ENCODE assay signal across 10 mouse cellular contexts in the genomic region with DNA sequence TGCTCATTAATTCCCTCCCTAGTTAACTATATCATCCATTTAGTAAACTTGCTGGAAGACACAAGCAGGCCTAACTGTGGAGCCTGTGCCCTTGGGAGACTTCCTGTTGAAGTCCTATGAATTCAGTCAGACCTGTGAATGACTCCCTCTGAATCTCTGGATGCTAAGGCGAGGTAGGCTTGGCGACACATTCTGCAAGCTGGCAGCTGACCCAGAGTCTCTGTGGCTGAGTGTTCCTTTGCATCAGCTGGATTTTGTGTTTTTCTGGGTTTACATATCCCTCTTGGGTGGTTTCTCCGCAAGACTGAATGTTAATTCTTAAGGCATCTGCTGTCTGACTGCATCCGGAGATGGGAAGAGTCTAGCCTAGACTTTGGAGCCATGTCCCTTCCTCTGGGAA. TPM values are rescaled to one million over a fixed set of nuclear protein-coding genes. Genes with fewer than 3 reads are reported as not detected.
DNase-seq lines count a peak whose midpoint lies in the region; TF ChIP-seq lines count a peak whose summit lies in the region.
"Had no signal": no experiment of that assay in that cellular context is flagged by ENCODE, and none has a peak within 500 bp of the region (broad histone marks: within the 10 kb centered on the region; RNA-seq: fewer than 3 reads in every experiment).

No protein-coding gene starts in this region.

- no peak for TF ChIP-seq CTCF in gastrocnemius, adult 2 months (IDR thresholded peaks at IDR 0.05)
- TF ChIP-seq CTCF in left cerebral cortex, adult 2 months (IDR thresholded peaks at IDR 0.05), result no peak
- TF ChIP-seq CTCF in embryonic fibroblast, embryonic 13.5 days (IDR thresholded peaks at IDR 0.05; ENCODE audit: borderline replicate concordance, insufficient read depth, low read length), result no peak

- peak; percentile 61 for DNase-seq in gastrocnemius, adult 2 months
- DNase-seq in gastrocnemius, adult 8-10 months (ENCODE audit: low spot score in 2 of 2), result no peak
- peak; percentile 12 to 38 for DNase-seq in left cerebral cortex, postnatal 10 days (ENCODE audit: extremely low spot score in 1 of 2, low spot score in 2 of 2)
- DNase-seq in left cerebral cortex, adult 2 months (ENCODE audit: extremely low spot score in 1 of 2, low spot score in 2 of 2), result no peak
- DNase-seq in right cerebral cortex, postnatal 25 days, result peak; percentile 31
- DNase-seq in midbrain, embryonic 10.5 days (ENCODE audit: low spot score), result no peak
- no peak for DNase-seq in adrenal gland, adult 18-20 months (ENCODE audit: low spot score in 2 of 2)
- DNase-seq: kidney, postnatal 25 days had no signal

- intact Hi-C loops in gastrocnemius, adult 2 months (cut with DNase I), result no loop called here
- intact Hi-C loops in left cerebral cortex, postnatal 10 days (cut with DNase I), result no loop called here
- intact Hi-C loops in left cerebral cortex, adult 2 months (cut with DNase I), result no loop called here

- peaks cover 8% of the 10 kb centered on the region; the same call in 1 of the 2 replicates for H3K36me3 ChIP-seq in midbrain, embryonic 10.5 days

- no peaks in the 10 kb centered on the region for H3K27me3 ChIP-seq in midbrain, embryonic 10.5 days (ENCODE audit: low read depth, poor library complexity, severe bottlenecking)
- H3K27me3 ChIP-seq: embryonic facial prominence, embryonic 12.5 days had no signal

- H3K4me1 ChIP-seq in embryonic fibroblast, embryonic 13.5 days (ENCODE audit: control insufficient read depth, insufficient read depth, low read length), result peaks cover 26% of the 10 kb centered on the region
- H3K4me1 ChIP-seq in midbrain, embryonic 10.5 days, result no peaks in the 10 kb centered on the region; the same call in 1 of the 2 replicates

- H3K27ac ChIP-seq in gastrocnemius, adult 2 months, result peak overlapping the region; percentile 63
- H3K27ac ChIP-seq in left cerebral cortex, adult 2 months, result no peak overlapping the region
- H3K27ac ChIP-seq in embryonic fibroblast, embryonic 13.5 days (ENCODE audit: insufficient read depth, low read length), result peak overlapping the region; percentile 83
- no peak overlapping the region for H3K27ac ChIP-seq in midbrain, embryonic 10.5 days (replicated peaks)
- H3K27ac ChIP-seq: embryonic facial prominence, embryonic 12.5 days had no signal

- 0 out of 2 replicates have a peak overlapping the region, but pooled peaks have one; percentile 5 for H3K4me3 ChIP-seq in gastrocnemius, adult 2 months
- no peak overlapping the region for H3K4me3 ChIP-seq in left cerebral cortex, adult 2 months
- no peak overlapping the region for H3K4me3 ChIP-seq in embryonic fibroblast, embryonic 13.5 days (ENCODE audit: insufficient read depth, low read length)
- no peak overlapping the region for H3K4me3 ChIP-seq in midbrain, embryonic 10.5 days
- H3K4me3 ChIP-seq: embryonic facial prominence, embryonic 12.5 days had no signal

- H3K9me3 ChIP-seq in midbrain, embryonic 10.5 days (replicated peaks), result no peaks in the 10 kb centered on the region
- H3K9me3 ChIP-seq: embryonic facial prominence, embryonic 12.5 days had no signal

- TF ChIP-seq POLR2A in embryonic fibroblast, embryonic 13.5 days (IDR thresholded peaks at IDR 0.05; ENCODE audit: low read depth, low read length), result no peak

- 85% methylated on average over 4 of the region's 4 CpGs for WGBS in midbrain, embryonic 10.5 days

RNA-seq across cellular contexts. Expression of a gene that starts 36.3 kb away (rescaled TPM):
- total RNA-seq in gastrocnemius, adult 2 months (2021), result 1 to 10 TPM; 3.0 to 3.7 TPM
- 1 to 10 TPM; 1.5 to 2.8 (median 2.2) TPM for total RNA-seq in gastrocnemius, adult 8-10 months (2022)
- 10 to 100 TPM; 30.6 to 35.1 TPM for total RNA-seq in left cerebral cortex, postnatal 10 days (2021)
- total RNA-seq in left cerebral cortex, adult 2 months (2021), result 10 to 100 TPM; 19.1 to 19.8 TPM
- polyA plus RNA-seq in embryonic fibroblast, embryonic 13.5 days (2011; ENCODE audit: insufficient read length, low read depth, missing spikeins), result 91.6 and 111 TPM in 2 replicates
- polyA plus RNA-seq in midbrain, embryonic 10.5 days (2016; fragmentation: Nextera tagmentation; extraction: Ambion mirVana), result 9.3 and 11.1 TPM in 2 replicates
- 1 to 10 TPM; 1.5 to 3.5 TPM for total RNA-seq in adrenal gland, adult 18-20 months (2021)

RNA-seq across cellular contexts. Expression of a gene that starts 40.0 kb away (rescaled TPM):
- under 1 TPM; 0.64 to 0.99 TPM for total RNA-seq in gastrocnemius, adult 2 months (2021)
- total RNA-seq in gastrocnemius, adult 8-10 months (2022), result 1 to 10 TPM in 2 of 4 experiments, under 1 TPM in 1, not detected in 1; 0.86 to 1.9 (median 1.2) TPM
- total RNA-seq in left cerebral cortex, postnatal 10 days (2021), result 1 to 10 TPM; 3.1 to 3.3 TPM
- 1 to 10 TPM; 2.7 to 3.8 TPM for total RNA-seq in left cerebral cortex, adult 2 months (2021)
- polyA plus RNA-seq in embryonic fibroblast, embryonic 13.5 days (2011; ENCODE audit: insufficient read length, low read depth, missing spikeins), result 3.0 and 15.8 TPM in 2 replicates
- 2.4 and 3.4 TPM in 2 replicates for polyA plus RNA-seq in midbrain, embryonic 10.5 days (2016; fragmentation: Nextera tagmentation; extraction: Ambion mirVana)
- total RNA-seq in adrenal gland, adult 18-20 months (2021), result 1 to 10 TPM; 3.1 to 3.3 TPM

Comparison
In these comparisons a context has a peak if more than half of its experiments do, and no peak if none do; other contexts are left out.
1. DNase-seq: peak in gastrocnemius, adult 2 months (single experiment), left cerebral cortex, postnatal 10 days (2 of 2) and right cerebral cortex, postnatal 25 days (single experiment); none in gastrocnemius, adult 8-10 months (0 of 2), left cerebral cortex, adult 2 months (0 of 2), midbrain, embryonic 10.5 days (single experiment) and adrenal gland, adult 18-20 months (0 of 2).
2. H3K27ac ChIP-seq: peak in gastrocnemius, adult 2 months (single experiment) and embryonic fibroblast, embryonic 13.5 days (single experiment); none in left cerebral cortex, adult 2 months (single experiment) and midbrain, embryonic 10.5 days (single experiment).
3. RNA of a gene that starts 36.3 kb away (total RNA-seq): 30.6 to 35.1 TPM in left cerebral cortex, postnatal 10 days and 19.1 to 19.8 TPM in left cerebral cortex, adult 2 months; 3.0 to 3.7 TPM in gastrocnemius, adult 2 months, 1.5 to 3.5 TPM in adrenal gland, adult 18-20 months and 1.5 to 2.8 TPM in gastrocnemius, adult 8-10 months; every median in the first group is over 4 times any median in the second.